Mouse (Mus musculus) embryonic facial prominence, embryonic 11.5 days (tissue): Measurements from ENCODE around the gene Gjd3. TPM values are rescaled to one million over a fixed set of nuclear protein-coding genes. Genes with fewer than 3 reads are reported as not detected.

ENCODE experiments used
- ATAC-seq: fragments of 200-750 bp; cut with Nextera tagmentation; replicated peaks from 2 replicates; pipeline ENCODE4 v1.8.0; 2017; ENCODE audit warnings: low read depth; ENCODE audit not compliant: insufficient number of reproducible peaks, low FRiP score, low TSS enrichment
- DNase-seq: peaks from one replicate; pipeline ENCODE4 v3.0.0-alpha.2; 2015; ENCODE audit warnings: low spot score
- H3K27ac ChIP-seq: fragments of 300-500 bp; sonication (generic); replicated peaks from 2 replicates; pipeline ENCODE4 v1.5.1; 2014; ENCODE audit warnings: mild to moderate bottlenecking, low read depth, low read length, control low read depth
- H3K27me3 ChIP-seq: fragments of 300-500 bp; sonication (generic); 2 replicates; pipeline ENCODE4 v1.6.1; 2014; ENCODE audit warnings: mild to moderate bottlenecking, low read length, moderate library complexity, mixed read lengths; ENCODE audit not compliant: control insufficient read depth, insufficient read depth
- H3K36me3 ChIP-seq: fragments of 300-500 bp; sonication (generic); replicated peaks from 2 replicates; pipeline ENCODE4 v1.6.1; 2014; ENCODE audit warnings: low read depth, mild to moderate bottlenecking, low read length, moderate library complexity, mixed read lengths; ENCODE audit not compliant: control insufficient read depth, insufficient read depth
- H3K4me1 ChIP-seq: fragments of 300-500 bp; sonication (generic); 2 replicates; pipeline ENCODE4 v1.6.1; 2014; ENCODE audit warnings: low read length, mixed read lengths; ENCODE audit not compliant: control insufficient read depth, insufficient read depth
- H3K4me2 ChIP-seq: fragments of 300-500 bp; sonication (generic); 2 replicates; pipeline ENCODE4 v1.6.1; 2014; ENCODE audit warnings: low read depth, mild to moderate bottlenecking, control low read depth, low read length, moderate library complexity
- H3K4me3 ChIP-seq: fragments of 300-500 bp; sonication (generic); 2 replicates; pipeline ENCODE4 v1.5.1; 2014; ENCODE audit warnings: low read depth, low read length, control low read depth
- H3K9ac ChIP-seq: fragments of 300-500 bp; sonication (generic); replicated peaks from 2 replicates; pipeline ENCODE4 v1.6.1; 2014; ENCODE audit warnings: mild to moderate bottlenecking, control low read depth, low read length
- H3K9me3 ChIP-seq: fragments of 300-500 bp; sonication (generic); replicated peaks from 2 replicates; pipeline ENCODE4 v1.6.1; 2016; ENCODE audit warnings: mild to moderate bottlenecking, low read length, inconsistent platforms, mixed read lengths; ENCODE audit not compliant: control insufficient read depth
- WGBS: fragments of 180-500 bp; shearing (Covaris S2); extraction: QIAGEN DNeasy Blood & Tissue Kit; methylation state at CpG from one replicate; pipeline ENCODE4 v1.1.7; 2014; 5-methylcytosine and 5-hydroxymethylcytosine counted together
- polyA plus RNA-seq: library from polyadenylated mRNA; unstranded; fragments of >200 nt; fragmentation: Nextera tagmentation; extraction: Ambion mirVana; gene quantifications from 2 replicates; pipeline ENCODE4 v1.2.1, GENCODE M21; 2014

The Gjd3 gene
- polyA plus RNA-seq, 1 experiment from 2014 or later = 0.25 TPM

DNA sequence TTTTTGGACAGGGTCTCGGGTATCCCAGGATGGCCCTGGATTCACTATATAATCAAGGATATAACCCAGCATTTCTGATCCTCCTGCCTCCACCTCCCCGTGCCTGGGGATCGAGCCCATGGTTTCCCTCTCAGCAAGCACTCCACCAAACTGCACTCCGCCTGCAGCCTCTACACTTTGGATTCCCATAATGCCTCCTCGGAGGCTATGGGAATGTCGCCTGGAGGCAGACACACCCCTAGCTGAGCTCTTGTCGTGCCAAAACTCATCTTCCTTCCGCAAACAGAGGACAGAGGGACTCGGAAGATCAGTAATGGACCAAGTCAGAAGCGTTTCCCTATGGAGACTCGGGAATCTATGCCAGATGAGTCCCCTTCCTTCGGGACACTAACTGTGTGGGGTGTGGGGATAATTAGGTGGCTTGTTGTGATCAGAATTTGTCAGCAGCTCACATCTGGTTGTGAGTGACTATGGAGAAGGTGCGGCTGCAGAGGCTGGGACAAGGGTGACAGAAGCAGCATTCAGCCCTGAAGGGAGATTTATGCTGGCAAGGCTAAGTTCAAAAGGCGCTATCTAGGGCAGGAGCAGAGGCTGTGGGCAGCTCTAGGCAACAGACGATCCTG is 4.2 kb downstream of the Gjd3 start:
- no peak overlapping the region for H3K4me3 ChIP-seq
- no peaks in the 10 kb centered on the region for H3K9me3 ChIP-seq
- H3K9ac ChIP-seq = no peak overlapping the region
- H3K27me3 ChIP-seq = peaks cover 12% of the 10 kb centered on the region; the same call in 1 of the 2 replicates
- no peak for DNase-seq
- H3K4me2 ChIP-seq = no peak overlapping the region
- no peak overlapping the region for H3K27ac ChIP-seq
- no peak for ATAC-seq
- H3K4me1 ChIP-seq = peaks cover 7% of the 10 kb centered on the region
- WGBS = 57% methylated on average over 15 of the region's 15 CpGs
- H3K36me3 ChIP-seq = no peaks in the 10 kb centered on the region; the same call in 1 of the 2 replicates

DNA sequence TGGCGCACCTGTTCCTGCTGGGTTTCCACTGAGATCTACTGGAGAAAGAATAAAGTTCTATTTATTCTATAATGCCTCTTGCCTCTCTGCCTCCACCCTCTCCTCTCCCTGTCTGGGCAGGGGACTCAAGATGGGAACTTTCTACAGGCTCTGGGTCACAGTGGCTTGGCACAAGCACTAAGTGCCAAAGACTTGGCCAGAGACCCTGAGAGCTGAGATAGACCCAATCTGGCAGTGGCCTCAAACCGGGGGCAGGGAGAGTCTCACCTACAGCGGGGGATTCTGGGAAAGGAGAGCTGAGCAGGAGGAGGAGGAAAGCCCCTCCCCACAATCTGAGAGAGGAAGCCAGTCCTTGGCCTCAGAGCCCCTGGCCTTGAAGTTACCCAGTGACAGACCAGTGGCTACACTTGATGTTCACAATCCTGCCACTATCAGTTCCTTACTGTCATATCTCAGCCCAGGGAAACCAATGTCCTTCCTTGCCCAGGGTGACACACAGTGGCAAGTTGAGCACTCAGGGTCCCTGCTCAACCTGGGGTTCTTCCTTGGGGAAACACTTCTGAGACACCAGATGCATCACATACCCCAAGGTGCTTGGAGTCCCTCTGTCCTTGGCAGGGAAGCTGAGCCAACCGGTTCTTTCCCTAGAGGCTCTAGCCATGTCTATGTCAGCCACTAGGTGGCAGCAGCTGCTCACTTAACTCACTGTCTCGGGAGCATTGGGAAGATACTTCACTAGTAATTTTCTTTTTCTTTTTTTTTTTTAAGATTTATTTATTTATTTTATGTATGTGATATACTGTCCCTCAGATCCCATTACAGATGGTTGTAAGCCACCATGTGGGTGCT is 7.7 kb downstream of the Gjd3 start:
- Histone ChIP-seq H3K9me3 (no peaks in the 10 kb centered on the region), H3K4me2 (no peak overlapping the region), H3K4me3 (no peak overlapping the region), H3K4me1 (no peaks in the 10 kb centered on the region), H3K9ac (no peak overlapping the region), H3K27ac (no peak overlapping the region), H3K27me3 (no peaks in the 10 kb centered on the region), H3K36me3 (peaks cover 3% of the 10 kb centered on the region)
- DNase-seq = peak; percentile 85
- no peak for ATAC-seq
- WGBS = 60% methylated on average over 5 of the region's 5 CpGs

DNA sequence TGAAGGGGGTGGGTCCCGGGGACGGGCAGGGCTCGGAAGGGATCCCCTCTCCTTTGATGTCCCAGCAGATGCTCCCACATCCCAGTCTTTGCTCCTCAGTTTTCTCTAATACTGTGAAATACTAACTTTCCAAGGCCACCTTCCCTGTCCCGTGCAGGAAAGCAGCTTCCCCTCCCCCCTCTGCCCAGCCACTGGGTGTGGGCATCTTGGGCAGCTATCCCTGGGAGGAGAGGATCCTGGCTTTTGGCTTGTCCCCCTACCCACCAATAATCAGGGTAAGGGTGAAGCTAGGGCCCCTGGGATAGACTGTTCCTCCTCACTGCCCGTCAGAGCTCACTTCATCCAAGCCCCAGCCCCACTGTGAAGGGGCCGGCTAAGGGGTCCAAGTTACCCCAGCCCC is 8.6 kb downstream of the Gjd3 start:
- no peak overlapping the region for H3K9ac ChIP-seq
- H3K27me3 ChIP-seq = no peaks in the 10 kb centered on the region
- DNase-seq (no peak), ATAC-seq (no peak)
- H3K9me3 ChIP-seq = no peaks in the 10 kb centered on the region
- 79% methylated on average over 6 of the region's 6 CpGs for WGBS
- peaks cover 3% of the 10 kb centered on the region for H3K36me3 ChIP-seq
- peaks cover 4% of the 10 kb centered on the region; the same call in 1 of the 2 replicates for H3K4me1 ChIP-seq
- H3K27ac ChIP-seq = no peak overlapping the region
- H3K4me2 ChIP-seq = no peak overlapping the region
- no peak overlapping the region for H3K4me3 ChIP-seq

GRCm38 (mm10) chr11:98973584-98973983 is 9.2 kb downstream of the Gjd3 start:
- 92% methylated on average over 14 of the region's 14 CpGs for WGBS
- H3K9ac ChIP-seq = no peak overlapping the region
- H3K4me2 ChIP-seq = no peak overlapping the region
- peaks cover 3% of the 10 kb centered on the region for H3K36me3 ChIP-seq
- no peak overlapping the region for H3K27ac ChIP-seq
- DNase-seq (no peak), ATAC-seq (no peak)
- H3K9me3 ChIP-seq = no peaks in the 10 kb centered on the region
- no peak overlapping the region for H3K4me3 ChIP-seq
- H3K27me3 ChIP-seq = no peaks in the 10 kb centered on the region
- H3K4me1 ChIP-seq = peaks cover 10% of the 10 kb centered on the region; the same call in 1 of the 2 replicates

- Histone ChIP-seq H3K4me3 (no peak overlapping the region), H3K4me1 (peaks cover 15% of the 10 kb centered on the region), H3K36me3 (peaks cover 3% of the 10 kb centered on the region), H3K9ac (no peak overlapping the region), H3K27ac (no peak overlapping the region), H3K27me3 (no peaks in the 10 kb centered on the region), H3K9me3 (no peaks in the 10 kb centered on the region), H3K4me2 (no peak overlapping the region)
- 95% methylated on average over 9 of the region's 9 CpGs for WGBS
- DNase-seq (no peak), ATAC-seq (no peak)
These were observed 9.9 kb downstream of the Gjd3 start for GRCm38 (mm10) chr11:98972801-98973360.

GRCm38 (mm10) chr11:98972215-98972614 is 10.6 kb downstream of the Gjd3 start:
- WGBS = 53% methylated on average over 9 of the region's 9 CpGs
- Histone ChIP-seq H3K27ac (no peak overlapping the region), H3K36me3 (peaks cover 3% of the 10 kb centered on the region), H3K9ac (no peak overlapping the region), H3K27me3 (no peaks in the 10 kb centered on the region), H3K4me1 (peaks cover 16% of the 10 kb centered on the region), H3K4me3 (no peak overlapping the region), H3K9me3 (no peaks in the 10 kb centered on the region), H3K4me2 (no peak overlapping the region)
- DNase-seq (peak; percentile 86), ATAC-seq (0 out of 2 replicates have a peak, but pooled peaks have one; percentile 8)

DNA sequence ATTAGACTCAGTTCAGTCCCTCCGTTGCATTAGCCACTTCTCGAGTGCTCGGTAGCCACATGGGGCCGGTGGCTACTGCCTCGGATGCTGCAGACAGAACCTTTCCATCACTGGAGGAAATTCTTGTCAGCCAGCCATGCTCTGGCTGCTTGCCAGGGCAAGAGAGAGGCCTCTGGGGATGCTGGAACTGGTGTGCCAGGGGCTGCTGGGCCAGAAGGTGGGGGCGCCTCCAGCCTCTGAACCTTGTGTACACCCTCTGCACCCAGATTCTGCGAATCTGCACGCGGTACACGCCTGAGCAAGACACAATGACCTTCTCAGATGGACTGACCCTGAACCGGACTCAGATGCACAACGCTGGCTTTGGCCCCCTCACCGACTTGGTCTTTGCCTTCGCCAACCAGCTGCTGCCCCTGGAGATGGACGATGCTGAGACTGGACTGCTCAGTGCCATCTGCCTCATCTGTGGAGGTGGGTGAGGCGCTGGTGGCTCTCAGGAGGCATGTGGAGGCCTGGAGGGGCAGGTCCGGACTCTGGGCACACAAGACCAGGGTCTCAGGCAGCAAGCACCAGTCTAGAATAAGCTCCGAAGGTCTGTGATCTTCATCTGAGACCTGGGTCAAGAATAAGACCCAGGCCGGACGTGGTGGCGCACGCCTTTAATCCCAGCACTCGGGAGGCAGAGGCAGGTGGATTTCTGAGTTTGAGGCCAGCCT is 11.3 kb downstream of the Gjd3 start:
- H3K4me2 ChIP-seq = no peak overlapping the region
- DNase-seq = no peak
- no peak for ATAC-seq
- H3K27me3 ChIP-seq = no peaks in the 10 kb centered on the region
- H3K27ac ChIP-seq = no peak overlapping the region
- no peak overlapping the region for H3K9ac ChIP-seq
- peaks cover 3% of the 10 kb centered on the region for H3K36me3 ChIP-seq
- WGBS = 85% methylated on average over 23 of the region's 23 CpGs
- H3K4me1 ChIP-seq = peaks cover 23% of the 10 kb centered on the region
- no peaks in the 10 kb centered on the region for H3K9me3 ChIP-seq
- no peak overlapping the region for H3K4me3 ChIP-seq
